ENCODE assay signal across 7 mouse cellular contexts in genomic region chr17:51831121-51831701, GRCm38 (mm10). TPM values are rescaled to one million over a fixed set of nuclear protein-coding genes. Genes with fewer than 3 reads are reported as not detected.
DNase-seq lines count a peak whose midpoint lies in the region; ATAC-seq and TF ChIP-seq lines count a peak whose summit lies in the region.

No protein-coding gene starts in this region.

- no peak for ATAC-seq in lung, embryonic 16.5 days (ENCODE audit: low read depth)
- ATAC-seq in forebrain, postnatal 0 days: no peak
- no peak for ATAC-seq in liver, postnatal 0 days

- H3K9me3 ChIP-seq in lung, embryonic 16.5 days (ENCODE audit: control insufficient read depth, low read length): no peaks in the 10 kb centered on the region
- H3K9me3 ChIP-seq in forebrain, postnatal 0 days (ENCODE audit: low read length): no peaks in the 10 kb centered on the region
- H3K9me3 ChIP-seq in liver, postnatal 0 days (ENCODE audit: low read length): no peaks in the 10 kb centered on the region

- H3K4me1 ChIP-seq in lung, embryonic 16.5 days (replicated peaks; ENCODE audit: control insufficient read depth, insufficient read depth, low read length): peaks cover 4% of the 10 kb centered on the region; the same call in 1 of the 2 replicates
- peaks cover 12% of the 10 kb centered on the region; the same call in 1 of the 2 replicates for H3K4me1 ChIP-seq in forebrain, postnatal 0 days (ENCODE audit: insufficient read depth)
- peaks cover 5% of the 10 kb centered on the region for H3K4me1 ChIP-seq in liver, postnatal 0 days (ENCODE audit: insufficient read depth)

- H3K27me3 ChIP-seq in lung, embryonic 16.5 days (ENCODE audit: control insufficient read depth, insufficient read depth, low read depth, low read length): peaks cover 51% of the 10 kb centered on the region
- peaks cover 10% of the 10 kb centered on the region for H3K27me3 ChIP-seq in forebrain, postnatal 0 days (ENCODE audit: insufficient read depth, low read length)
- H3K27me3 ChIP-seq in liver, postnatal 0 days (ENCODE audit: insufficient read depth, low read length): peaks cover 55% of the 10 kb centered on the region

- no peak overlapping the region for H3K9ac ChIP-seq in lung, embryonic 16.5 days (ENCODE audit: low read length)
- H3K9ac ChIP-seq in forebrain, postnatal 0 days: peak overlapping the region; percentile 61; the same call in 1 of the 2 replicates
- no peak overlapping the region for H3K9ac ChIP-seq in liver, postnatal 0 days (replicated peaks)

- no peaks in the 10 kb centered on the region for H3K36me3 ChIP-seq in lung, embryonic 16.5 days (ENCODE audit: control insufficient read depth, insufficient read depth, low read length)
- no peaks in the 10 kb centered on the region for H3K36me3 ChIP-seq in forebrain, postnatal 0 days (ENCODE audit: insufficient read depth)
- no peaks in the 10 kb centered on the region for H3K36me3 ChIP-seq in liver, postnatal 0 days (replicated peaks; ENCODE audit: insufficient read depth, low read length)

- WGBS in lung, embryonic 16.5 days: 15% methylated on average over 14 of the region's 14 CpGs
- WGBS in forebrain, postnatal 0 days: 21% methylated on average over 14 of the region's 14 CpGs
- 17% methylated on average over 14 of the region's 14 CpGs for WGBS in liver, postnatal 0 days (ENCODE audit: insufficient replicate concordance)

- DNase-seq in lung, postnatal 36 days: no peak
- DNase-seq in forebrain, postnatal 0 days: no peak
- no peak for DNase-seq in liver, postnatal 0 days
- peak; percentile 51 for DNase-seq in thymus, postnatal 14 days
- no peak for DNase-seq in adrenal gland, postnatal 4 days (ENCODE audit: low spot score in 2 of 2)
- DNase-seq in Muller cell, postnatal 12 days (ENCODE audit: inconsistent ontology term): no peak

- peak overlapping the region; percentile 70 for H3K4me3 ChIP-seq in lung, embryonic 16.5 days (ENCODE audit: low read length)
- H3K4me3 ChIP-seq in forebrain, postnatal 0 days (ENCODE audit: low read depth, low read length): peak overlapping the region; percentile 76
- peak overlapping the region; percentile 65 for H3K4me3 ChIP-seq in liver, postnatal 0 days (ENCODE audit: low read depth, low read length)

- no peak for TF ChIP-seq EP300 in liver, postnatal 0 days (IDR thresholded peaks at IDR 0.05; ENCODE audit: low read depth)

- TF ChIP-seq CTCF in forebrain, postnatal 0 days (IDR thresholded peaks at IDR 0.05; ENCODE audit: low read depth): no peak
- TF ChIP-seq CTCF in liver, postnatal 0 days (IDR thresholded peaks at IDR 0.05; ENCODE audit: low read depth): no peak

- H3K4me2 ChIP-seq in lung, embryonic 16.5 days (ENCODE audit: low read depth, low read length): peak overlapping the region; percentile 99
- H3K4me2 ChIP-seq in forebrain, postnatal 0 days (ENCODE audit: low read depth): peak overlapping the region; percentile 98
- peak overlapping the region; percentile 92 for H3K4me2 ChIP-seq in liver, postnatal 0 days (ENCODE audit: low read depth, low read length)

- H3K27ac ChIP-seq in lung, embryonic 16.5 days (ENCODE audit: low read length): no peak overlapping the region
- no peak overlapping the region for H3K27ac ChIP-seq in forebrain, postnatal 0 days (ENCODE audit: low read depth, low read length)
- no peak overlapping the region for H3K27ac ChIP-seq in liver, postnatal 0 days (ENCODE audit: low read depth)

RNA-seq across cellular contexts. Expression of gene Satb1, which starts 1.9 kb away (rescaled TPM):
- polyA plus RNA-seq in lung, embryonic 16.5 days (2015; fragmentation: Nextera tagmentation; extraction: Ambion mirVana): 8.2 and 9.7 TPM in 2 replicates
- 48.5 and 49.8 TPM in 2 replicates for total RNA-seq in forebrain, postnatal 0 days (2014; rRNA removed)
- polyA plus RNA-seq in forebrain, postnatal 0 days (2015; fragmentation: Nextera tagmentation; extraction: Ambion mirVana): 23.2 and 26.8 TPM in 2 replicates
- 1.1 and 1.5 TPM in 2 replicates for polyA plus RNA-seq in liver, postnatal 0 days (2015; fragmentation: Nextera tagmentation; extraction: Ambion mirVana)
- 10 to 100 TPM; 29.3 to 36.0 TPM for total RNA-seq in adrenal gland, postnatal 4 days (2021)
